Mouse (Mus musculus): Measurements from ENCODE around the gene Sec61a2. TPM values are rescaled to one million over a fixed set of nuclear protein-coding genes. Genes with fewer than 3 reads are reported as not detected.
A peak's percentile ranks its signal among the peaks of the same experiment; 100 is the strongest.

Gene Sec61a2
- polyA plus RNA-seq, 1 experiment, result 80.0 TPM

DNA sequence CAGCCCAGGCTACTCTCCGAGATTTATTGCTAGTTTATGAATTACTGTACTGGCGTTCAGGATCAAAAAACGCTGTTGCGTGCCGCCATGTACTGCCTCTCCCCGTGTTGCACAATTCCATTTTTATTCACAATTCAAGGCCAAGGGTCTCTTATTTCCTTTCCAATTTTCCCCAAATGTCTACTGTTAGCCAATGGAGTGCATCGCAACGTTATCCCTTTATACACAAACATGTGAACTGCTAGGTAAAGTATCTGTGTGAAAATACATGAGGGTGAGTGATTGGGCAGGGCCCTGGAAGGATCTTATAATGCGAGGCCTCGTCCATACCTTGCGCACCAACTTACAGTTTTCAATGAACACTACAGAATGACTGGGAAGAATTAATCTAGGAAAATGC is 936 bp downstream of the Sec61a2 start:
- Histone ChIP-seq H3K4me1 (ENCODE audit: control insufficient read depth, insufficient read depth, low read length) (0 out of 2 replicates have a peak, but pooled peaks cover 2% of the 10 kb centered on the region), H3K4me3 (ENCODE audit: insufficient read depth, low read length) (peak overlapping the region; percentile 93), H3K27ac (ENCODE audit: insufficient read depth, low read length) (no peak overlapping the region; the same call in 1 of the 2 replicates)
- TF ChIP-seq CTCF (IDR thresholded peaks at IDR 0.05; ENCODE audit: borderline replicate concordance, insufficient read depth, low read length) (no peak), POLR2A (IDR thresholded peaks at IDR 0.05; ENCODE audit: low read depth, low read length) (no peak)

GRCm38 (mm10) chr2:5889412-5889811 is 5.8 kb downstream of the Sec61a2 start:
- no peak overlapping the region for H3K27ac ChIP-seq (ENCODE audit: insufficient read depth, low read length)
- TF ChIP-seq CTCF (IDR thresholded peaks at IDR 0.05; ENCODE audit: borderline replicate concordance, insufficient read depth, low read length), result no peak
- no peak for TF ChIP-seq POLR2A (IDR thresholded peaks at IDR 0.05; ENCODE audit: low read depth, low read length)
- H3K4me1 ChIP-seq (ENCODE audit: control insufficient read depth, insufficient read depth, low read length), result no peaks in the 10 kb centered on the region
- H3K4me3 ChIP-seq (ENCODE audit: insufficient read depth, low read length), result no peak overlapping the region

DNA sequence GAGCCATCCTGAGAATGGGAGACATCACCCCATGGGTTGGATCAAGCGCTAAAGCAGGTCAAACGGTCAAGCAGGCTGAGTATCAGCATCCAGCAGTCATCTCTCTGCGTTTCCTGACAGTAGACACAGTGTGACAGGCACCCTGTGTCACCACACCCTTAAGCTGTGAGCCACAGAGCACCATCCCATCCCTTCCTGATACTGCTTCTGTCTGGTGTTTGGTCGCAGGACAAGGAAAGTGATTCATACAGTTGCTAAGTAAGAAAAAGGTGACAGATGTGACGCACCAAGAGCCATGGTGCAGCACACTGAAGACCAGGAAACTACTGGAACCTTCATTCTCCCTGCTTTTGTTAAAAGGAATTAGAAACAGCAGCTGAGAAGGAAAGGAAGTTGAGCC is 6.4 kb downstream of the Sec61a2 start:
- no peak overlapping the region for H3K4me3 ChIP-seq (ENCODE audit: insufficient read depth, low read length)
- no peak overlapping the region for H3K27ac ChIP-seq (ENCODE audit: insufficient read depth, low read length)
- TF ChIP-seq POLR2A (IDR thresholded peaks at IDR 0.05; ENCODE audit: low read depth, low read length), result no peak
- TF ChIP-seq CTCF (IDR thresholded peaks at IDR 0.05; ENCODE audit: borderline replicate concordance, insufficient read depth, low read length), result no peak
- no peaks in the 10 kb centered on the region for H3K4me1 ChIP-seq (ENCODE audit: control insufficient read depth, insufficient read depth, low read length)

GRCm38 (mm10) chr2:5877446-5877845 is 17.8 kb downstream of the Sec61a2 start:
- Histone ChIP-seq H3K4me3 (ENCODE audit: insufficient read depth, low read length) (no peak overlapping the region), H3K4me1 (ENCODE audit: control insufficient read depth, insufficient read depth, low read length) (no peaks in the 10 kb centered on the region), H3K27ac (ENCODE audit: insufficient read depth, low read length) (no peak overlapping the region)
- TF ChIP-seq CTCF (IDR thresholded peaks at IDR 0.05; ENCODE audit: borderline replicate concordance, insufficient read depth, low read length) (no peak), POLR2A (IDR thresholded peaks at IDR 0.05; ENCODE audit: low read depth, low read length) (no peak)

DNA sequence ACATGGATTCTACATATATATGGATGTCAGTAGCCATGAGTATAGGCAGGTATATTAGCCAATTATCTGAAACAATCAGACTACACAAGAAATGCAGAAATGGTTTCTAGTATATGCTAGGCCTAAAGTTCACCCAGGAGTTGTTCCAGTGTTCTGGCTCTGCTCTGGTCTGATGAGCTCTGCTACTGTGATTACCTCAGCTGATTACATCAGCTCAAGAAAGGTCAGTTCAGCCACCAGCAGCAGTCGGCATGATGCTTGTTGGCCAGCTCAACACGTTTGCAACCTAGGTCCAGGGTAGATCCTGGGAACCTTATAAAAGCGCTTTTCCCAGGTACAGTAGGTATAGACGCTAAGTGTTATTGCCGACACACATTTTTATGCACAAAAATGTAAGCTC is 25.5 kb downstream of the Sec61a2 start:
- Histone ChIP-seq H3K4me1 (ENCODE audit: control insufficient read depth, insufficient read depth, low read length) (no peaks in the 10 kb centered on the region), H3K4me3 (ENCODE audit: insufficient read depth, low read length) (no peak overlapping the region), H3K27ac (ENCODE audit: insufficient read depth, low read length) (no peak overlapping the region)
- TF ChIP-seq CTCF (IDR thresholded peaks at IDR 0.05; ENCODE audit: borderline replicate concordance, insufficient read depth, low read length) (no peak), POLR2A (IDR thresholded peaks at IDR 0.05; ENCODE audit: low read depth, low read length) (no peak)

DNA sequence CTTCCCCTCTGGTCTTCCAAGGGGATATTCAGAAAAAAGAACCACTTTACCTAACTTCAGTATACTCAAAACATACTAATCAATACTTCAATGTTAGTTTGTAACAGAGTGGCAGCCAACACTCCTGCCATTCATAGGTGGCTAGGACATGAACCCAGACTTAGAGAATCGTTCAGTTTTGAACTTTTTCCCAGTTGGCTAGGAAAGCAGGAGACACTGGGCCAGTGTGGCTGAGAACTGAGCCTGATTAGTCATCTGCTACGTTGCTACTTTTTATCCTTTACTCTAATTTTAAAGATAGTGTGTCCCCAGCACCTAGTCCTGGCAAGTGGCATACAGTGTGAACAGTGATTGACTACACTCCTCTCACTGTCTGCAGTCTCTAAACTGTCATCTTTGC is 27.6 kb downstream of the Sec61a2 start:
- Histone ChIP-seq H3K4me1 (ENCODE audit: control insufficient read depth, insufficient read depth, low read length) (no peaks in the 10 kb centered on the region), H3K4me3 (ENCODE audit: insufficient read depth, low read length) (no peak overlapping the region), H3K27ac (ENCODE audit: insufficient read depth, low read length) (no peak overlapping the region)
- TF ChIP-seq CTCF (IDR thresholded peaks at IDR 0.05; ENCODE audit: borderline replicate concordance, insufficient read depth, low read length) (no peak), POLR2A (IDR thresholded peaks at IDR 0.05; ENCODE audit: low read depth, low read length) (no peak)

- TF ChIP-seq CTCF (IDR thresholded peaks at IDR 0.05; ENCODE audit: borderline replicate concordance, insufficient read depth, low read length), result no peak
- no peak for TF ChIP-seq POLR2A (IDR thresholded peaks at IDR 0.05; ENCODE audit: low read depth, low read length)
- Histone ChIP-seq H3K4me1 (ENCODE audit: control insufficient read depth, insufficient read depth, low read length) (no peaks in the 10 kb centered on the region), H3K4me3 (ENCODE audit: insufficient read depth, low read length) (no peak within 1 kb of the TSS), H3K27ac (ENCODE audit: insufficient read depth, low read length) (no peak within 1 kb of the TSS)
These were observed 32.4 kb downstream of the Sec61a2 start, which contains the start of gene Gm13199 for GRCm38 (mm10) chr2:5862834-5863233. TSS of gene Gm13199 (minus strand) at chr2:5862934.

GRCm38 (mm10) chr2:5851866-5852265 is 43.4 kb downstream of the Sec61a2 start:
- no peak overlapping the region for H3K4me3 ChIP-seq (ENCODE audit: insufficient read depth, low read length)
- TF ChIP-seq POLR2A (IDR thresholded peaks at IDR 0.05; ENCODE audit: low read depth, low read length) (no peak), CTCF (IDR thresholded peaks at IDR 0.05; ENCODE audit: borderline replicate concordance, insufficient read depth, low read length) (no peak)
- no peak overlapping the region for H3K27ac ChIP-seq (ENCODE audit: insufficient read depth, low read length)
- H3K4me1 ChIP-seq (ENCODE audit: control insufficient read depth, insufficient read depth, low read length), result no peaks in the 10 kb centered on the region

DNA sequence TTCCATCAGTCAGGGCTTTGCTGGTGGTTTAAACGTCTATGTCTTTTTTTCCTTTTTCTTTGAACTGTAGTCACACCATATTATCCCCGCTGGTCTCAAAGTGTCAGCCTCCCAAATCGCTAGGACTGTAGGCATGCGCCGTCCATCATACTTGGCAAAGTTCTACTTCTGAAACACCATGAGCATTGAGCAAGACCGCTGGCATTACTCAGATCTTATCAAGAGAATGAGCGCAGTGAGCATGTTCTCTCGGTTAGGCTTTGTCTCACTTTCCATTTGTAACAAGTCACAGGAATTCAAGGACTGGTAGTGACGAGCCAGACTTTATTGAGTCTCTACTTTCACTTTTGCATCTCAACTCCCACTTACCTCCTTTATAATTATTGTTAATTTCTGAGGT is 44.1 kb downstream of the Sec61a2 start:
- TF ChIP-seq CTCF (IDR thresholded peaks at IDR 0.05; ENCODE audit: borderline replicate concordance, insufficient read depth, low read length) (no peak), POLR2A (IDR thresholded peaks at IDR 0.05; ENCODE audit: low read depth, low read length) (no peak)
- no peaks in the 10 kb centered on the region; the same call in 1 of the 2 replicates for H3K4me1 ChIP-seq (ENCODE audit: control insufficient read depth, insufficient read depth, low read length)
- no peak overlapping the region for H3K4me3 ChIP-seq (ENCODE audit: insufficient read depth, low read length)

DNA sequence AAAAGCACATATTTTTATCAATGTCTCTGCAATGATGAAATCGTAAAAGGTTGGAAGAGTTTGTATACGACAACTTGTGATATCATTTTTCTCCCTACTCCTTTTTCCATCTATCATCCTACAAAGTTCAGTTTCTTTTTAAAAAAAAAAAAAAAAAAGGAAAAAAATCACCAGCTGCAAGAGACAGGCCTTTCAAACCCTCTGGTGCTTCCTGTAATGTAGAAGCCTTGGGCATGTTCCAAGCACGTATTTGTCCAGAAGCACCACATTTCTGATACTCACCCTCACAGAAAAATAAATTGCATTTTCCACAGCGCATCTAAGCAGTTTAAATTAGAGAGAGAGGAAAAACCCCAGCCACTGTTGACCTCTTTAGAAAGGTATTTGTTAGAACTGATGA is 49.4 kb downstream of the Sec61a2 start:
- TF ChIP-seq CTCF (IDR thresholded peaks at IDR 0.05; ENCODE audit: borderline replicate concordance, insufficient read depth, low read length) (no peak), POLR2A (IDR thresholded peaks at IDR 0.05; ENCODE audit: low read depth, low read length) (no peak)
- peaks cover 2% of the 10 kb centered on the region; the same call in 1 of the 2 replicates for H3K4me1 ChIP-seq (ENCODE audit: control insufficient read depth, insufficient read depth, low read length)
- H3K27ac ChIP-seq (ENCODE audit: insufficient read depth, low read length), result peak overlapping the region; percentile 66; the same call in 1 of the 2 replicates
- H3K4me3 ChIP-seq (ENCODE audit: insufficient read depth, low read length), result peak overlapping the region; percentile 71

More for the DNA sequence above, 44.1 kb downstream of the Sec61a2 start:
- H3K27ac ChIP-seq (ENCODE audit: insufficient read depth, low read length), result no peak overlapping the region
